Mouse (Mus musculus) liver, postnatal 0 days (tissue): ENCODE data around the gene Efcab12. TPM values are rescaled to one million over a fixed set of nuclear protein-coding genes. Genes with fewer than 3 reads are reported as not detected.

Experiments used
- ATAC-seq: fragments of 200-750 bp; cut with Nextera tagmentation; 2 replicates; pipeline ENCODE4 v1.8.0; 2017; ENCODE audit warnings: mild to moderate bottlenecking, moderate library complexity
- DNase-seq: peaks from one replicate; pipeline ENCODE4 v3.0.0-alpha.2; 2016
- H3K27ac ChIP-seq: fragments of 300-500 bp; sonication (generic); 2 replicates; pipeline ENCODE4 v1.5.1; 2014; ENCODE audit warnings: antibody characterized with exemption, moderate library complexity, mild to moderate bottlenecking, low read depth
- H3K27me3 ChIP-seq: fragments of 300-500 bp; sonication (generic); 2 replicates; pipeline ENCODE4 v1.6.1; 2014; ENCODE audit warnings: low read length, control low read depth, mixed read lengths; ENCODE audit not compliant: insufficient read depth
- H3K36me3 ChIP-seq: fragments of 300-500 bp; sonication (generic); replicated peaks from 2 replicates; pipeline ENCODE4 v1.6.1; 2014; ENCODE audit warnings: mild to moderate bottlenecking, control low read depth, low read length, moderate library complexity, mixed read lengths; ENCODE audit not compliant: insufficient read depth
- H3K4me1 ChIP-seq: fragments of 300-500 bp; sonication (generic); 2 replicates; pipeline ENCODE4 v1.6.1; 2014; ENCODE audit warnings: antibody characterized with exemption, mild to moderate bottlenecking, control low read depth; ENCODE audit not compliant: insufficient read depth
- H3K4me2 ChIP-seq: fragments of 300-500 bp; sonication (generic); 2 replicates; pipeline ENCODE4 v1.6.1; 2014; ENCODE audit warnings: low read depth, mild to moderate bottlenecking, low read length, moderate library complexity, mixed read lengths
- H3K4me3 ChIP-seq: fragments of 300-500 bp; sonication (generic); 2 replicates; pipeline ENCODE4 v1.5.1; 2014; ENCODE audit warnings: low read depth, low read length
- H3K9ac ChIP-seq: fragments of 300-500 bp; sonication (generic); replicated peaks from 2 replicates; pipeline ENCODE4 v1.6.1; 2014; ENCODE audit warnings: mild to moderate bottlenecking, moderate library complexity
- H3K9me3 ChIP-seq: fragments of 300-500 bp; sonication (generic); 2 replicates; pipeline ENCODE4 v1.6.1; 2016; ENCODE audit warnings: mild to moderate bottlenecking, control low read depth, low read length, mixed read lengths
- CTCF ChIP-seq: sonication (generic); IDR thresholded peaks from 2 replicates; pipeline ENCODE4 v1.5.1; 2016; ENCODE audit warnings: antibody characterized with exemption, low read depth
- EP300 ChIP-seq: IDR thresholded peaks from 2 replicates; pipeline ENCODE4 v1.6.1; 2016; ENCODE audit warnings: antibody characterized with exemption, low read depth, mild to moderate bottlenecking
- WGBS: fragments of 180-500 bp; shearing (Covaris S2); extraction: QIAGEN DNeasy Blood & Tissue Kit; methylation state at CpG from one replicate; pipeline ENCODE4 v1.1.7; 2014; ENCODE audit not compliant: insufficient replicate concordance; 5-methylcytosine and 5-hydroxymethylcytosine counted together
- polyA plus RNA-seq: library from polyadenylated mRNA; unstranded; fragments of >200 nt; fragmentation: Nextera tagmentation; extraction: Ambion mirVana; gene quantifications from 2 replicates; pipeline ENCODE4 v1.2.1, GENCODE M21; 2015

The Efcab12 gene
- polyA plus RNA-seq, 1 experiment from 2014 or later, result not detected

GRCm38 (mm10) chr6:115848598-115849304 is 10.5 kb upstream of the Efcab12 start:
- Histone ChIP-seq H3K27me3 (no peaks in the 10 kb centered on the region), H3K36me3 (peaks cover 20% of the 10 kb centered on the region), H3K9ac (no peak overlapping the region), H3K27ac (peak overlapping the region; percentile 55), H3K4me3 (no peak overlapping the region), H3K4me1 (peaks cover 25% of the 10 kb centered on the region), H3K4me2 (0 out of 2 replicates have a peak overlapping the region, but pooled peaks have one; percentile 14), H3K9me3 (no peaks in the 10 kb centered on the region)
- no peak for TF ChIP-seq CTCF
- TF ChIP-seq EP300, result no peak
- 76% methylated on average over 10 of the region's 10 CpGs for WGBS
- ATAC-seq (no peak), DNase-seq (no peak)

GRCm38 (mm10) chr6:115846640-115847411 is 8.6 kb upstream of the Efcab12 start:
- ATAC-seq (peak; percentile 74), DNase-seq (peak; percentile 71)
- TF ChIP-seq CTCF, result peak; percentile 81
- TF ChIP-seq EP300, result no peak
- Histone ChIP-seq H3K9ac (no peak overlapping the region), H3K9me3 (no peaks in the 10 kb centered on the region), H3K4me2 (no peak overlapping the region), H3K27me3 (no peaks in the 10 kb centered on the region), H3K4me1 (peaks cover 13% of the 10 kb centered on the region), H3K4me3 (no peak overlapping the region), H3K36me3 (peaks cover 30% of the 10 kb centered on the region), H3K27ac (no peak overlapping the region)
- WGBS, result 25% methylated on average over 7 of the region's 8 CpGs

- no peaks in the 10 kb centered on the region for H3K27me3 ChIP-seq
- 77% methylated on average over 4 of the region's 4 CpGs for WGBS
- no peak overlapping the region for H3K4me2 ChIP-seq
- H3K36me3 ChIP-seq, result peaks cover 28% of the 10 kb centered on the region
- H3K9me3 ChIP-seq, result no peaks in the 10 kb centered on the region
- ATAC-seq (peak; percentile 57; the same call in 1 of the 2 replicates), DNase-seq (no peak)
- peaks cover 12% of the 10 kb centered on the region for H3K4me1 ChIP-seq
- no peak for TF ChIP-seq EP300
- no peak for TF ChIP-seq CTCF
- H3K9ac ChIP-seq, result no peak overlapping the region
- H3K27ac ChIP-seq, result no peak overlapping the region
- no peak overlapping the region for H3K4me3 ChIP-seq
Observed at GRCm38 (mm10) chr6:115845006-115845405, 6.8 kb upstream of the Efcab12 start.

- 75% methylated on average over 5 of the region's 5 CpGs for WGBS
- 0 out of 2 replicates have a peak, but pooled peaks have one; percentile 17 for ATAC-seq
- Histone ChIP-seq H3K4me1 (peaks cover 11% of the 10 kb centered on the region; the same call in 1 of the 2 replicates), H3K4me3 (peak overlapping the region; percentile 11; the same call in 1 of the 2 replicates), H3K4me2 (peak overlapping the region; percentile 66), H3K27ac (no peak overlapping the region), H3K36me3 (peaks cover 13% of the 10 kb centered on the region), H3K9me3 (no peaks in the 10 kb centered on the region), H3K27me3 (no peaks in the 10 kb centered on the region), H3K9ac (no peak overlapping the region)
- no peak for TF ChIP-seq EP300
- no peak for TF ChIP-seq CTCF
- no peak for DNase-seq
Observed at GRCm38 (mm10) chr6:115838745-115839144, 533 bp upstream of the Efcab12 start.

GRCm38 (mm10) chr6:115833861-115834260 is 4.4 kb downstream of the Efcab12 start:
- H3K27me3 ChIP-seq, result no peaks in the 10 kb centered on the region
- no peak overlapping the region for H3K9ac ChIP-seq
- H3K4me3 ChIP-seq, result no peak overlapping the region
- H3K27ac ChIP-seq, result no peak overlapping the region
- no peak for TF ChIP-seq CTCF
- TF ChIP-seq EP300, result no peak
- H3K9me3 ChIP-seq, result no peaks in the 10 kb centered on the region
- ATAC-seq, result no peak
- H3K36me3 ChIP-seq, result no peaks in the 10 kb centered on the region
- no peak for DNase-seq
- H3K4me1 ChIP-seq, result peaks cover 8% of the 10 kb centered on the region; the same call in 1 of the 2 replicates
- H3K4me2 ChIP-seq, result no peak overlapping the region

GRCm38 (mm10) chr6:115832152-115832850 is 5.9 kb downstream of the Efcab12 start:
- no peak for TF ChIP-seq CTCF
- TF ChIP-seq EP300, result no peak
- ATAC-seq (no peak), DNase-seq (no peak)
- Histone ChIP-seq H3K27me3 (no peaks in the 10 kb centered on the region), H3K9me3 (no peaks in the 10 kb centered on the region), H3K4me1 (no peaks in the 10 kb centered on the region), H3K9ac (no peak overlapping the region), H3K4me2 (no peak overlapping the region), H3K27ac (no peak overlapping the region), H3K36me3 (no peaks in the 10 kb centered on the region), H3K4me3 (no peak overlapping the region)
- WGBS, result 75% methylated on average over 2 of the region's 2 CpGs
